Mouse (Mus musculus): ENCODE results near the gene Wdr89.

GRCm38 (mm10) chr12:75663646-75664515 is 5.5 kb downstream of the Wdr89 start:
- TF ChIP-seq CTCF (IDR thresholded peaks at IDR 0.05; ENCODE audit: low read depth) (no peak), EP300 (IDR thresholded peaks at IDR 0.05; ENCODE audit: low read depth) (no peak)
